Mouse (Mus musculus) skeletal muscle tissue, adult 2 months (tissue): ENCODE measurements around the gene Vmn1r112.
"Not testable (repeated sequence)": the region's sequence is repeated elsewhere in the genome, so short reads cannot be mapped to it uniquely, and the experiment has no call there.

ENCODE experiments used
- DNase-seq: peaks from one replicate; pipeline ENCODE4 v3.0.0-alpha.2; 2012; ENCODE audit warnings: low read depth, low spot score

Gene Vmn1r112

GRCm38 (mm10) chr7:20770885-20771284 is at the start of gene Vmn1r112:
TSS of gene Vmn1r112 (plus strand) at chr7:20771185.
- DNase-seq, result not testable (repeated sequence)

- DNase-seq, result not testable (repeated sequence)
Measured at GRCm38 (mm10) chr7:20730524-20730923, 40.5 kb upstream of the Vmn1r112 start, which contains the start of gene Gm10668. TSS of gene Gm10668 (minus strand) at chr7:20730624.

- not testable (repeated sequence) for DNase-seq
Measured at GRCm38 (mm10) chr7:20786985-20787384, 16.0 kb downstream of the Vmn1r112 start, which contains the start of gene Vmn1r113. TSS of gene Vmn1r113 (plus strand) at chr7:20787285.

GRCm38 (mm10) chr7:20812086-20812485 is 41.1 kb downstream of the Vmn1r112 start, which contains the start of gene Vmn1r114:
TSS of gene Vmn1r114 (minus strand) at chr7:20812186.
- DNase-seq, result not testable (repeated sequence)
